Comparison of ENCODE assay signal across 8 mouse cellular contexts in the genomic region with DNA sequence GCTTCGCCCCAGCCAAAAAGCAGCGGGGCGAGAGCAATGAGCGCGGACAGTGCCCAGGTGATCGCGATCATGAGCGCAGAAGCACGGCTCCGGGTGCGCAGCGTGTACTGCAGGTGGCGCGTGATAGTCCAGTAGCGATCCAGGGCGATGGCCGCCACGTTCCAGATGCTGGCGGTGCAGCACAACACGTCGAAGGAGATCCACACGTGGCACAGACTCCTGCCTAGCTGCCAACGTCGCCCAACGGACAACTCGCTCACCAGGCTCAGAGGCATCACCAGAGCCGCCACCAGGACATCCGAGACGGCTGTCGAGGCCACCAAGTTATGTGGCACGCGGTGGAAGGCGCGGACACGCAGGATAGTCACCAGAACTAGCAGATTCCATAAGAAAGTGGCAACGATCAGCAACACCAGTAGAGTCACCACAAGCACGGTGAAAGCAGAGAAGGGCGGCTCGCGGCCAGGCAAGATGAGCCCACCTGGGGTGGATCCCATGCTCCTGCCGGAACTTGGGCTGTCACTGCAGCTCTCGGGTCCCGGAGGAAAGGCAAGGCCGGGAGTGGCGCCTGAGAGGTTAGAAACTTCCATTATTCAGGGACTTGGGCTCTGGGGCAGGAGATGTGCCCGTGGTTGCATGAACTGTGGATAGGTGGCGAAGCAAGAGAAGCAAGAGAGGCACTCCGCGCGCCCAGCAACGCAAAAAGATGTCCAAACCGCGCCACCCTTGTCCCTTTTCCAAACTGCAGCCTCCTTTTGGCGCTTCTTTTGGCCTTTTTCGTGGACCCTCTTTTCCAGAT. TPM values are rescaled to one million over a fixed set of nuclear protein-coding genes. Genes with fewer than 3 reads are reported as not detected.
A peak's percentile ranks its signal among the peaks of the same experiment; 100 is the strongest.
DNase-seq lines count a peak whose midpoint lies in the region; ATAC-seq and TF ChIP-seq lines count a peak whose summit lies in the region.

No protein-coding gene starts in this region.

- peak overlapping the region; percentile 62 for H3K4me2 ChIP-seq in hindbrain, embryonic 14.5 days (replicated peaks)
- H3K4me2 ChIP-seq in midbrain, embryonic 13.5 days (replicated peaks), result peak overlapping the region; percentile 64

- H3K9ac ChIP-seq in hindbrain, embryonic 14.5 days, result peak overlapping the region; percentile 40; the same call in 1 of the 2 replicates
- H3K9ac ChIP-seq in midbrain, embryonic 13.5 days (replicated peaks), result no peak overlapping the region

- H3K4me3 ChIP-seq in layer of hippocampus, adult 2 months, result peak overlapping the region; percentile 58
- H3K4me3 ChIP-seq in hindbrain, embryonic 14.5 days (replicated peaks; ENCODE audit: low read length), result peak overlapping the region; percentile 29
- peak overlapping the region; percentile 35 for H3K4me3 ChIP-seq in midbrain, embryonic 13.5 days (replicated peaks)

- peak; percentile 56 for ATAC-seq in hindbrain, embryonic 14.5 days (ENCODE audit: low FRiP score)
- ATAC-seq in midbrain, embryonic 13.5 days, result peak; percentile 74

- peak overlapping the region; percentile 51; the same call in 1 of the 2 replicates for H3K27ac ChIP-seq in layer of hippocampus, adult 2 months
- H3K27ac ChIP-seq in hindbrain, embryonic 14.5 days, result no peak overlapping the region
- no peak overlapping the region for H3K27ac ChIP-seq in midbrain, embryonic 13.5 days

- WGBS in hindbrain, embryonic 14.5 days, result 16% methylated on average over 55 of the region's 55 CpGs
- WGBS in midbrain, embryonic 13.5 days, result 16% methylated on average over 55 of the region's 55 CpGs

- peaks cover 28% of the 10 kb centered on the region for H3K27me3 ChIP-seq in hindbrain, embryonic 14.5 days (ENCODE audit: control insufficient read depth, insufficient read depth, low read length)
- H3K27me3 ChIP-seq in midbrain, embryonic 13.5 days, result peaks cover 44% of the 10 kb centered on the region

- TF ChIP-seq CTCF in layer of hippocampus, adult 2 months (conservative IDR thresholded peaks at IDR 0.05), result no peak; the same call in 1 of the 2 replicates

- DNase-seq in layer of hippocampus, adult 2 months (ENCODE audit: low spot score in 2 of 2), result no peak
- DNase-seq in layer of hippocampus, adult 9-11 months, result no peak
- peak; percentile 21 for DNase-seq in embryo, embryonic 11 days
- no peak for DNase-seq in hindbrain, embryonic 14.5 days (ENCODE audit: low spot score)
- DNase-seq in spleen, postnatal 4 days (ENCODE audit: low spot score in 2 of 2), result no peak
- no peak for DNase-seq in spleen, postnatal 36 days (ENCODE audit: low spot score in 2 of 2)
- no peak for DNase-seq in cerebellum, postnatal 36 days

- H3K36me3 ChIP-seq in hindbrain, embryonic 14.5 days (replicated peaks; ENCODE audit: control insufficient read depth, insufficient read depth), result no peaks in the 10 kb centered on the region
- H3K36me3 ChIP-seq in midbrain, embryonic 13.5 days, result no peaks in the 10 kb centered on the region

- H3K9me3 ChIP-seq in hindbrain, embryonic 14.5 days (ENCODE audit: control insufficient read depth, low read length), result no peaks in the 10 kb centered on the region
- H3K9me3 ChIP-seq in midbrain, embryonic 13.5 days, result no peaks in the 10 kb centered on the region

- peaks cover 15% of the 10 kb centered on the region for H3K4me1 ChIP-seq in hindbrain, embryonic 14.5 days (replicated peaks; ENCODE audit: control insufficient read depth, insufficient read depth, low read length)
- H3K4me1 ChIP-seq in midbrain, embryonic 13.5 days (replicated peaks), result peaks cover 15% of the 10 kb centered on the region

RNA-seq across cellular contexts. Expression of a gene that starts 0.5 kb away (rescaled TPM):
- 1 to 10 TPM; 8.0 to 9.5 TPM for total RNA-seq in layer of hippocampus, adult 2 months (2021)
- polyA plus RNA-seq in hindbrain, embryonic 14.5 days (2014; fragmentation: Nextera tagmentation; extraction: Ambion mirVana), result 1.2 and 2.5 TPM in 2 replicates
- 0.30 and 0.42 TPM in 2 replicates for polyA plus RNA-seq in midbrain, embryonic 13.5 days (2015; fragmentation: Nextera tagmentation; extraction: Ambion mirVana)

RNA-seq across cellular contexts. Expression of a gene that starts 40.0 kb away (rescaled TPM):
- 10 to 100 TPM; 27.9 to 28.9 TPM for total RNA-seq in layer of hippocampus, adult 2 months (2021)
- 35.3 and 37.8 TPM in 2 replicates for polyA plus RNA-seq in hindbrain, embryonic 14.5 days (2014; fragmentation: Nextera tagmentation; extraction: Ambion mirVana)
- polyA plus RNA-seq in midbrain, embryonic 13.5 days (2015; fragmentation: Nextera tagmentation; extraction: Ambion mirVana), result 49.1 and 49.5 TPM in 2 replicates
